Mouse (Mus musculus) lung, postnatal 14 days (tissue): ENCODE data around the gene Madcam1.

Experiments
- DNase-seq: peaks from one replicate; pipeline ENCODE4 v3.0.0; 2021

Gene Madcam1

DNA sequence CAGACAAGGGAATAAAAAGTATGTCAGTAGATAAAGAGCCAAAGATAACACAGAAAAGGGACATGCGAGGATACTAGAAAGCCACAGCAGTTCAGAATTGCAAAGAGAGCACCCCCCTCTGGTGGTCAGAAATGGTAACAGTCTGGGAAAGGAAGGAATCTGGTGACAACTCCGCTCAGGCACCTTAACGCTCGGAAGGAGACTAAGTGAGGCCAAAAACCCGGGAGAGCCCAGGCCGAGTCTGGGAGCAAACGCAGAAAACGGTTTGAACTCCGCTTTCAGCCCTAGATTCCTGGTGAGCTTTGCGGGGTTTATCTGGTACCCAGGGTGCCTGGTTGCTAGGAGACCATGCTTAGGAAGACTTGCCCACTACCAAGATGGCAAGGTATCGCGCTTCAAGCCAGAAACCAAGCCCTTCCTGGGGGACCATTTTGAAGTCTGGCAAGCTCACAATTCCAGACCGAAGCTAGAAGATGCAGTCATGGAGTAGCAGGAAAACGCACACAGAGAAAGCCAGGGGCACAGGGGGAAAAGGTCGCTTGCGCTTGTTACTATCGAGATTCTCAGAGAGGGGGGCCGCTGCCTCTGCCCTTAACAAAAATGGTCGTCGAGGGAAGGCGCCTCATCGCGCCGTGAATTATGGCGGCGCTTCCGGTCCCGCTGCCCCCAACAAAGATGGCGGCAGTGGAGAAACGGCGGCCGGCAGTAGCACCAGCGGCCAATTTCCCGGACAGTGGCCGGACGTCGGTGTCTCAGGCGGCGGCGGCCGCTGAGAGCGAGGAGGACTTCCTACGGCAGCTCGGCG lies 4.6 kb downstream of the Madcam1 start, which contains the start of gene Tpgs1:
TSS of gene Tpgs1 (plus strand) at position 599 of the 805 bp plus-strand sequence.
- DNase-seq = peak; percentile 89

GRCm38 (mm10) chr10:79669576-79670057 lies 5.3 kb downstream of the Madcam1 start:
- peak; percentile 71 for DNase-seq

DNA sequence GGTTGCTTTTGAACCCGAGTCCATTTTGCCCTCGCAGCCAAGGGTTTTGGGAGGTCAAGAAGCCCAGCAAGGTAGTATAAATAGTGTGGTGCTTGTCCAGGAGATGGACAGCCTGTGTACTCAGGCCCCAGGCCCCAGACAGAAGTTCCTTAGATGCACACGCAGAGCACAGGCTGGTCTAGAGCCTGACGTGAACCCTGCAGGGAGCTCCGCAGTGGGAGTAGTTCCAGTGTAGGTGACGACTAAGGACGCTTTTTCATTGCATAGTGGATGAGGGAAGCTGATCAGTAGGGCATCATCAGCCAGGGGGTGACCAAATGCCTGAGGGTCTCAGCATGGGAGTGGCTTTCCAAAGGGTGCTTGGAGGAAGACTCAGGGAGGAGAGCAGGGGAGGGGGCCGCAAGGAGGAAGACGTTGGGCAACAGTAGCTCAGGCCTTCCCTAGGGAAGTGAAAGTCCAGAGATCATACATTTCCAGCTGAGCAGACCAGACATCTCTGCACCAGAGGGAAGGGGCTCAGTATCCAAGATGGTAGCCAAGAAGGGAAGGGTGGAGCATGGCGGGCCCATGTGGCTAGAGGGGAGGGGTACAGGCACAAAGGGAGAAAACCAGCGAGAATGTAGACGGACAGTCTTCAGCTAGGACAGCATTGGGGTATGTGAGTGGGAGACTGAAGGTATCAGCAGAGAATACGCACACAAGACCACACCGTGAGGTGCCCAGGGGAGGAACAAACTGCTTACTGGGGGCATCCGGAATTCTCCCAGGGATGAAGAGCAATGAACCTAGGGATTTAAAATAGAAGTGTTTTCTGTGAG lies 5.9 kb downstream of the Madcam1 start:
- DNase-seq = no peak

DNA sequence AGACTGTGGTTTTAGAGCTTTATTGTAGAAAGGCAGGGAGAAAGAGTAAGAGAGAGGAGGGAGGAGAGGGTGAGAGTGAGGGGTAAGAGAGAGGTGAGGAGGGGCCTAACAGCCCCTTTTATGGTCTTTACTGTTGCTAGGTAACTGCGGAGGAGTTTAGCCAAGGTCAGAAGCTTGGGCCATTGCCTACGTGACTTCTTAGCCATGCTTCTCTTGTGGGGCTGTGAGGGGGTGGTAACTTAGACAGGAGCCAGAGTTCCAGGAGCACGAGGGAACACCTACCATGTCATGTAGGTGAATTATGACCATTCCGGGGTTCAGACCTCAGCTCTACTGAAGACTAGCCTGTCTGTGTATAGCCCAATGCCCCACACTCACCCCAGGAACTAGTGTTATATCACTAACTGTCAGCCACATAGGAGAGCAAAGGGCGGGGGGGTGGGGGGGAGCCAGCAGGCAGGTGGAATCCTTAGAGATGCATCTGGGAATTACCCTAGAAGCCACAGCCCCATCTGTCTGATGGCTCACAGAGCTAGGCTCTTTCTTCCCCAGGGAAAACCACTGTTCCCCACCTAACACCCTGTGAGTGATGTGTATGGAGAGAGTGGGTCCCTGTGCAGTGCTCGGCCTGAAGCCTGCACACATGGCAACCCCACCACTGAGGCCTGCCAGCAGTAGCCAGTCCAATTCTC lies 7.2 kb downstream of the Madcam1 start:
- no peak for DNase-seq

DNA sequence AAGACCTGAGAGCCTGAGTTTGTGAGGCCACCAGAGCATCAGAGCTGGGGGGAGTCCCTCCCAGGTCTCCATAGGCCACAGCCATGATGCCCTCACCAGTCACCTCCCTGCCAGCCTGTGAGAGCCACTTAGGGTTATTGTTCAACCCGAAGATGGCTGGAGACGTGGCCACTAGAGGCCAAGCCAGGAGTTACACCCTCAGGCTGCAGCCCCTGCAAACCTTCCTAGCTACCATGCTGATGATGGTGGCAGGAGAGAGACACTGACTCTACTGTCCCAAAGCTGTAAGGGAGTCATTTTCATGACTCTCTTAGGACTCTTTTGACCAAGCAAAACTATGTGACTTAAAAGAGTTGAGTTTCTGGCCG lies 7.7 kb downstream of the Madcam1 start:
- no peak for DNase-seq

- no peak for DNase-seq
These were observed 8.7 kb downstream of the Madcam1 start for GRCm38 (mm10) chr10:79673054-79673453.

- no peak for DNase-seq
These were observed 11.1 kb downstream of the Madcam1 start for GRCm38 (mm10) chr10:79675346-79676035.

DNA sequence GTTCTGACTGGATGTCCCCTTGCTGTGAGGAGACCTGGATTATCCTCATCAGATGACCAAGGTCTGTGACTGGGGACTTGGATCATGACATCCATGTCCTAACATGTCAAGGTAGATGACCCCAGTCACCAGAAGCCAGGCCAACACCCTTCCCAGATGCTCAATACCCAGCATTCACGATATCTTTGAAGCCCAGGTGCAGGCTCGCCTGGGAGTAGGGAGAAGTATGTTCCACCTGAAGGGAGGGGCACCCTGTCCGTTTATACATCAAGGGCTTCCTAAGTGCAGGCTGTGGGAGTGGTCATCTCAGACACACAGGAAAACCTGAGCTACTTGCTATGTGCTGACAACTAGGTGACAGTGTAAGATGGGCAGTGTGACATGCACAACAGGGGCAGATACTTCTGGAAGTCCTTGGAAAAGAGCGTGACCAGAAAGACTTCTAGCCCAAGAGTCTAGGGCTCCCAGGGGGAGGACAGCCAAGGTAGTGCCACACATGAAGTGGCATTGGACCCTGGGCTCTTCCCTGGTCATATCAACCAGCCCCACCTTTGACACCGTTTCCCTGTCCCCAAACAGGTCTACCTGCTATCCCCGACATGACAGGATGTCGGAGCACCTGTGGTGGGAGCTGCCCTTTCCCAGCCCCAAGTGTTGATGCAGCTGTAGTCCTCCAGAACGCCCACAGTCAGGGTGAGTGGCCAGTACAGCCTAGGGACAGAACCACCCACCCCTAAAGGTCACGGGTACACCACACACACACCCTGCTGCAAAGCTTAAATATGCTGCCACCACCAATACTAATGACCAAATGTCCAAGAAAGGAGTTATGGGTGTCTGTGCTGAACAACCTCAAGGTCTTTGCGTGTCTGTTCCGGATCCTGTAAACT lies 16.5 kb downstream of the Madcam1 start:
- no peak for DNase-seq

DNA sequence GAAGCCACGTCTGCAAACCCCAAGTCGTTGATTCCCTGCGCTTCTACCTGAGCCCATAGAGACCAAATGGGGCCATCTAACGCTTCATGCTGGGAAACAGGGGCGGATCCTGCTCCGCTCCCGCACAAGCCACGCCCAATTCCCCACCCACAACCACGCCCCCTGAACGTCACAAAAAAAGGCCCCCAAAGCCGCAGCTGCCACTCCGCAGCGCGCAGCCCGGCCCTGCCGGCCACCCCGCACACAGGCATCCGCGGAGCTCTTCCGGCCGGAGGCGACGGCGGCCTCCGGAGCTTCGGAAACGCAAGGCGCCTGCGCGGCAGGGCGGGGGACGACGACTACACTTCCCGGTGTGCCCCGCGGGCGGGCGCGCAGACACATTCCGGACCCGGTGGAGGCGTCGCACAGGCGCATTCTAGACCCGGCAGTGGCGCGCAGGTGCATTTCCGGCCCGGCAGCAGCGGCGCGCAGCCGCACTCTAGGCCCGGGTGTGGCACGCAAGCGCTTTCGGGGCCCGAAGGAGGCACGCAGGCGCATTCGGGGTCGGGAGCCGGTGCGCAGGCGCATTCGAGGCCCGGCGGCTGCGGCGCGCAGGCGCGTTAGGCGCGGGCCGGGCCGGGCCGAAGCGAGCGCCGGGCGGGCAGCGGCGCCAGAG lies 17.4 kb downstream of the Madcam1 start, which contains the start of gene Cdc34:
TSS of gene Cdc34 (plus strand) at position 605 of the 655 bp plus-strand sequence.
- DNase-seq = peak; percentile 99

GRCm38 (mm10) chr10:79682551-79682915 lies 18.2 kb downstream of the Madcam1 start:
- peak; percentile 25 for DNase-seq

DNA sequence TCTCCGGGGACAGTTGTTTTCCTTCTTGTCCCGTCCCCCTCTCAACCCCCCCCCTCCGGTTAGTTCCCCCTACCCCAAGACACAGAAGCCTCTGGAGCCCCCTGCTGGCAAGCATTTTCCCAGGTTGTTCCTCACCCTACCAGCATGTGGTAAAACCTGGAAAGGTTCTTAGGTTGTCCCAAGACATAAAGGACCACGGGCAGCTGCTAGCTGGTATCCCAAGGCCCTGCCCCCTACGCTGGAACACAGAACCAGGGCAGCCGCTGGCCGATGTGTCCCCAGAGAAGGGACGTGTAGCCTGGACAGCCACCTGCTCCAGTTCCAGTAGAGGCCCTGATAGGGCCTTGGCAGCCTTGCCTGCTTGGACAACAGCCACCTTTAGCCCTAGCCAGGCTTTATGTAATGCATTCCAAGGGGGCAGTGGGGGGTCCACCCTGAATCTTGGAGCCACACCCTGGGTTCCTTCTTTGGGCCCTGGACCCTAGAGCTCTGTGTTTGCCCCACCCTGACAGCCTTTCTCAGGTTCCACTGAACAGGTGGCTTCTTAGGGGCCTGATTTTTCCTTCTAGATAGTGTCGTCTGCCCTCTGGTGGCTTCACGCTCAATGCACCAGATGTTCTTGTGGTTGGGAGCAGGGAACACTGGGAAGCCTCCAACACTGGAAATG lies 18.7 kb downstream of the Madcam1 start:
- DNase-seq = peak; percentile 67

DNA sequence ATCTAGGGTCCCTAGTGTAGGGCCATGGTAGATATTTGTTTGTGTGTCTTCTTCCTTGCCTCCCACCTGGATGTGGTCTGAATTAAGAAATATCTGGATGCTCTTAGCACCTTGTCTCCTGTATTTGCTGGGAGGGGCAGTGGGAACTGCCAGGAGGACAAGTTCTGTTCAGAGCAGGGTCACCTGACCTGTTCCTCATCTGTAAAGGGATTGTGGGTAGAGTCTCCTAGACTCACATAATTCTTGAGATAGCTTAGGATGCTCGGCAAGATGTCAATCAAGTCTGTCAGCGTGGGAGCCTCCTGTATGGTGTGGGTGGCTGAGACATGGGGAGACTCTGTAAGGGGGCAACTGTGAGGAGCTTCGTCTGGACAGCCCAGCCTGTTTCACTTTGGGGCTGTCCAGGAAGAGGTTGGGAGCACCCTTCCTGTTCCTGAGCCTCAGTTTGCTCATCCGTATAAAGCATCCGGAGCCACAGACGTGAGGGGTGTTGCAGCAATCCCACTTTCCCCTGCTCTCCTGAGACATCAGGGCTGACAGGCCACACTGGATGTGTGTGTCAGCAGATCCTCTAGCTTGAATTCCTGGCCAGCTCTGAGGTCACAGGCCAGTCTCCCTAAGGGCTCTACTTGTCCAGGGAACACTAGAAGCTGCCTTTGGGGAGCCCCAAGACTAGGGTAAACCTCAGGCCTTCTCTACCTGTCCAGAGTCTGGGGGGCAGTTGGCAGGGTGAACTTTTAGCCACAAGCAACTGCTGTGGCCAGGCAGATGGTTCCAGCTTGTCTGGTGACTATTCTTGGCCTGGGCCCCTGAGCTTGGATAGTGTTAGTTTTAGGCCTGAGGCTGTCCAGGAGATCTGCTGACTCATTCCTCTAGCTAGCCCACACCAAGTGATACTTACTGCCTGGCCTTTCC lies 19.6 kb downstream of the Madcam1 start:
- no peak for DNase-seq

- DNase-seq = no peak
These were observed 20.6 kb downstream of the Madcam1 start for GRCm38 (mm10) chr10:79684770-79685600.

DNA sequence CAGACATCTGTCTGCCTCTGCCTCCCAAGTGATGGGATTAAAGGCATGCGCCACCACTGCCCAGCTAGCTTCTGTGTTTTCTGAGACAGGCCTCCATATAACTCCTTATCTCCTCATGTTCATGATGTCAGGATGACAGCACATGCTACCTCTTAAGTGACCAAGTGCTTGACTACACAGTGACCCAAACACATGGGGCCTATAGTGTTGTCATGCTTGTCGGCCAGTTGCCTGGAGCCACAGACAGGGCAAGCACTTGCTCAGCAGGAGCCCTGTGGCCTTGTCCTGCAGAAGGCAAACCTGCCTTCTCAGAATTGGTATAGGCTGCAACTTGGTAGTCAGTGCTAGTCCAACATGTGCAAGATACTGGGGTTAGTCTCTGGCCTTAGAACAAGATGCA lies 21.9 kb downstream of the Madcam1 start:
- no peak for DNase-seq

DNA sequence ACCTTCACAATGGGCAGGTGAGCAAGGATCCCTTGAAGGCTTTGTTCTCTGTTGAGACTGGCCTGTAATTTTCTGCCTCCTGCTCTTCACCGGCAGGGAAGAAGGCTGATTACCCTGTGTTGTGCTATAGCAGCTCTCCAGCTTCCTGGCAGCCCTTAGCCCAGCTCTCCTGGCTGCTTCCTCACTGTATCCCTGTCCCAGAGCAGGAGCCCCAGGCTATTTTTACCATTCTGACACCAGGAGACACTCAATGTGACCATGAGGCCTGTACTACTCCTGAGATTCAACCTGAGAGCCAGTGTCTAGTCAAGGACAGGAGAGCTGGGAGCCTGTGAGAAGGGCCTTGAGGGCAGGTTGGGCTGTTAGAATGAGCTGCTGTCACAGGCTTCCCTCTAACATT lies 22.3 kb downstream of the Madcam1 start:
- no peak for DNase-seq

DNA sequence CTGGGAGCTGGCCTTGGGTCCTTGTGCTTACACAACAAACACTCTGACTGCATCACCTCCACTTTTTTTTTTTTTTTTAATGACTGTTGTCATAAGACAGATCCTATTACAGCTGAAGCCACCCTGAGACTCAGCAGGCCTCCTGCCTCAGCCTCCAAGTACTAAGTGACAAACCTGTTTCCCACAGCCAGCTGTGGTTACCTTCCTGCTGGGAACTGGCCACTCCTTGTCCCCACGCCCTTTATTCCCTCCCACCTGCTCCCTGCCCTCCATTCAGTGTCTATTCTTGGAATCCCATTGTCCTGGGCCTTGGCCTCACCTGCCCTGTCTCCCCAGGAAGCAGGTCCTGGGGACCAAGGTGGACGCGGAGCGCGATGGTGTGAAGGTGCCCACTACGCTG lies 23.2 kb downstream of the Madcam1 start:
- no peak for DNase-seq

DNA sequence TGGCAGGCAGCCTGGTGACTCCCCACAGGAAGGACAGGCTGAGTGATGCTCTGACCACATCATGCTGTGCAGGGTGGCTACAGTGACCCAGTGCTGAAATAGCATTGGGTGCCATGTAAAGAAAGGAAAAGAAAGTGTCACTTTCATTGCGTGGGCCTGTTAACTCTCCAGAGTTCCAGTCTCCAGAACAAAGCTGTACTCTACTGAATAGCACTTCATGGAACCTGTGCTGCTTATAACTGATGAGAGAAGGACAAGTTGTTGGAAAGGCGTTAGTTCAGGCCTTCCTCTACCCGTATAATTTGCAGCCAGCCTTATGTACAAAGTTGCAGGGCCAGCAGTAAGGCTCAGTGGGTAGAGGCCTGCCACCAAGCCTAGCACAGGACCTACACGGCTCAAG lies 24.4 kb downstream of the Madcam1 start, which contains the start of gene Gzmm:
TSS of gene Gzmm (plus strand) at position 301 of the 400 bp plus-strand sequence.
- DNase-seq = no peak

DNA sequence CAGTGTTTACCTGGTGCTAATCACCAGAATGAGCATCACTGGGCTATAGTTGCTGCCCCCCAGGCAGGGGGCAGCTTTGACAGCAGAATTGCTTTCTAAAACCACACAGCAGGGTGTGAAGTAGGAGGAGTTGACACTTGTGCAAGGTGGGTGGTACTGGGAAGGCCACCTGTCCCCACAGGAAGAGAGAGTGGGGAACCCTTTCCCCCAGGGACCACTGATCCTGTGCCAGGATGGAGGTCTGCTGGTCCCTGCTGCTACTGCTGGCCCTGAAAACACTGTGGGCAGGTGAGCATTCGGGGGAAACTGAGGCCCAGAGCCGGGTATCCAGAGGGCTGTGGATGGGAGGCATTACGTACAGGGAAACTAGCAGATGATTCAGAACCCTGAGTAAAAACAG lies 24.8 kb downstream of the Madcam1 start:
- DNase-seq = no peak
